Mouse (Mus musculus) erythroblast, embryonic 14.5 days (primary cell): Measurements from ENCODE around the gene Anp32a. TPM values are rescaled to one million over a fixed set of nuclear protein-coding genes. Genes with fewer than 3 reads are reported as not detected.

Experiments used
- H3K27me3 ChIP-seq: 2 replicates; pipeline ENCODE4 v1.6.1; 2012; ENCODE audit warnings: inconsistent platforms; ENCODE audit not compliant: control insufficient read depth
- H3K36me3 ChIP-seq: 2 replicates; pipeline ENCODE4 v1.6.1; 2012; ENCODE audit warnings: mild to moderate bottlenecking, inconsistent platforms; ENCODE audit not compliant: control insufficient read depth
- H3K4me1 ChIP-seq: 2 replicates; pipeline ENCODE4 v1.6.1; 2012; ENCODE audit warnings: inconsistent platforms; ENCODE audit not compliant: control insufficient read depth
- H3K4me3 ChIP-seq: replicated peaks from 2 replicates; pipeline ENCODE3; 2012; ENCODE audit warnings: moderate library complexity, mild to moderate bottlenecking, inconsistent platforms
- H3K9me3 ChIP-seq: 2 replicates; pipeline ENCODE4 v1.6.1; 2012; ENCODE audit warnings: low read length, inconsistent platforms, mixed read lengths; ENCODE audit not compliant: control insufficient read depth
- GATA1 ChIP-seq: IDR thresholded peaks from 2 replicates; pipeline ENCODE4 v1.6.1; 2012; ENCODE audit warnings: low read length, inconsistent platforms, mixed read lengths
- TAL1 ChIP-seq: IDR thresholded peaks from 3 replicates; pipeline ENCODE4 v1.6.1; 2012; ENCODE audit warnings: low read length, inconsistent platforms, mixed read lengths
- polyA plus RNA-seq: library from polyadenylated mRNA; stranded (reverse); fragments of >175 nt; gene quantifications from 2 replicates; pipeline ENCODE4 v1.2.3, GENCODE M21; 2012

Anp32a gene
- polyA plus RNA-seq, 1 experiment = 15.2 TPM

DNA sequence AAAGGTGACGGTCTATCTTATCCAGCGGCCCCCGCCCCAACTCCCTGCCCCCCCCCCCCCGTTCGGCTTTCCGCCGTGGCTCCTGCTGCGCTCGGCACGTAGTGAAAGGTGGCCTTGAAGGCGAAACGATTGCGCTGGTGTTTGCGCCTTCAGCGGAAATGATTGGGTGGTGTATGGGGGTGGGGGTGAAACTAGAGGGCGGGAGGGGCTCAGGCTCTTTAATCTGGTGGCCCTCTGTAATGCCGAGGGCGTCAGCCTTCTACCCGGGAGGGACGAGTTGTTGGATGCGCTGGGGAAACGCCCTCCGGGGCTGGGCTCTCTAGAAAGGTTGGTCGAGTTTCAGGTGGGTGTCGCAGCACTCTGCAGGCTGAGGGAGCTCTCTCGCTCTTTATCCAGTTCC, 3.5 kb downstream of the Anp32a start:
- H3K4me3 ChIP-seq = peak overlapping the region; percentile 93
- H3K9me3 ChIP-seq = no peaks in the 10 kb centered on the region
- H3K4me1 ChIP-seq = peaks cover 75% of the 10 kb centered on the region
- H3K27me3 ChIP-seq = peaks cover 13% of the 10 kb centered on the region
- TF ChIP-seq TAL1 (no peak), GATA1 (no peak)
- H3K36me3 ChIP-seq = peaks cover 19% of the 10 kb centered on the region

- Histone ChIP-seq H3K4me1 (peaks cover 74% of the 10 kb centered on the region), H3K9me3 (no peaks in the 10 kb centered on the region), H3K4me3 (peak overlapping the region; percentile 93), H3K27me3 (peaks cover 8% of the 10 kb centered on the region), H3K36me3 (peaks cover 22% of the 10 kb centered on the region)
- TF ChIP-seq GATA1 = no peak
- no peak for TF ChIP-seq TAL1
Measured at GRCm38 (mm10) chr9:62345081-62345481, 4.0 kb downstream of the Anp32a start.

DNA sequence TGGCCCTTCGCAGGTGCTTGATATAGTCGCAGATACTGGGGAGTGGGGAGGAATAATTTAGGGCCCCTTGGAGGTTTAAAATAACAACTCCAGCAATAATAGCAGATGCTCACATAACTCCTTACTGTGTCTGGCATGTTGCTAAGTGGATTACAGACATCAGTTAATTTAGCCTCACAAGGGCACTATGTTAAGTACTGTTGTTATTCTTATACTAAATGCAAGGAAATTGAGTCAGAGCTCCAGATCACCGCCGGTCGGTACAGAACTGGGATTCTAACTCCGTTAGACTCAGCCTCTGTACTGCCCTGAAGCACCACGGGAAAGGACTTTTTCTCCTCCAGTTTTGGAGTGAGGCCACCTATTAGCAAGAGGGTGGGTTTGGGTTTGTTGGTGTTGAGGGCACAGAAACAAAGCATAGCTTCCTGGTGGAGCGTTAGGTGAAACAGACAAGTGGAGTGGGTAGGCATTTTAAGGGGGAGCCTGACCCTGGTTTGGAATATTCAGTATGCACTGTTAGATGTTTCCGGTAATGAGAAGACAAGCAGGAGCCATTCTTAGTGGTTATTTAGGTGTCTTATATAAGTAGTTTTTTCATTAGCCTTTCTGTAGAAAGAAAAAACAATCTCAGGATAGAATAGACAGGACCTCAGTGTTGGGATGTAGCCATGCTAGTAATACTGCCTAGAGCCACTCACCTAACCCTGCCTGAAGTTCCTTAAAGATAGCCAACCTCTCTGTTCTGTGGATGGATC, 4.7 kb downstream of the Anp32a start:
- Histone ChIP-seq H3K27me3 (peaks cover under 1% of the 10 kb centered on the region), H3K36me3 (peaks cover 25% of the 10 kb centered on the region), H3K9me3 (no peaks in the 10 kb centered on the region), H3K4me3 (no peak overlapping the region), H3K4me1 (peaks cover 69% of the 10 kb centered on the region)
- TF ChIP-seq TAL1 = no peak
- no peak for TF ChIP-seq GATA1

DNA sequence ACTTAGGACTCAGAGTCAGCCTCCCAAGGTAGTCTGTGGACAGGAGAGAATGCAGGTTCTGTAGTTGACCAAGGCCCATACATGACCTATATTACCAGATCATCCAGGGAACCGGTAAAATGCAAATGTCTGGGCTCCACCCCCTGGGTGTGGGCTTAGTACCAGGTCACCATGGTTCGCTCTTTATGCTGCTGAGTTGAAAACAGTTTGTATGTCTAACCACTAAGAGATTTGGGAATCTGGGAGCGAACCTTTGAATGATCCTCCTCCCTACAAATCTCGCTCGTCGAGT, 5.2 kb downstream of the Anp32a start:
- Histone ChIP-seq H3K4me3 (no peak overlapping the region), H3K4me1 (peaks cover 69% of the 10 kb centered on the region), H3K36me3 (peaks cover 25% of the 10 kb centered on the region), H3K9me3 (no peaks in the 10 kb centered on the region), H3K27me3 (no peaks in the 10 kb centered on the region)
- TF ChIP-seq GATA1 = no peak
- no peak for TF ChIP-seq TAL1

DNA sequence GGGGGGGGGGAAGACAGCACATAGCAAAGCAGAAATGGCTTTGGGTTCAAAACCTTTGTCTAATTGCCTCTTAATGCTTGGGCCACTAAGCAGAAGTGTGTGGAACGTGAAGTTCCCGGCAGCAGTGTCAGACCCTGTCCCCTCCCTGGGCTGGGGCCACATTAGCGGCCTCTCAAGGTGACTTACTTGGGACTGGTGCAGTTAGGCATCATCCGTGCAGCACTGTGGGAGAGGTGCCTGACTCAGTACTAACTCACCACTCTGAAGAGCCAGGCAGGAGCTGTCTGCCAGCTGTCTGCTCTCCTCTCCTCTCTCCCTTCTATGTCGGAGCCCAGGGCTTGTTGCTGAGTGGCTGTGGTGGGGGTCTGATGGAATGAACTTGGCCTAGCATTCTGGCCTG, 6.1 kb downstream of the Anp32a start:
- H3K36me3 ChIP-seq = peaks cover 30% of the 10 kb centered on the region
- H3K4me1 ChIP-seq = peaks cover 69% of the 10 kb centered on the region
- H3K27me3 ChIP-seq = no peaks in the 10 kb centered on the region
- no peaks in the 10 kb centered on the region for H3K9me3 ChIP-seq
- TF ChIP-seq TAL1 (no peak), GATA1 (no peak)
- H3K4me3 ChIP-seq = no peak overlapping the region

DNA sequence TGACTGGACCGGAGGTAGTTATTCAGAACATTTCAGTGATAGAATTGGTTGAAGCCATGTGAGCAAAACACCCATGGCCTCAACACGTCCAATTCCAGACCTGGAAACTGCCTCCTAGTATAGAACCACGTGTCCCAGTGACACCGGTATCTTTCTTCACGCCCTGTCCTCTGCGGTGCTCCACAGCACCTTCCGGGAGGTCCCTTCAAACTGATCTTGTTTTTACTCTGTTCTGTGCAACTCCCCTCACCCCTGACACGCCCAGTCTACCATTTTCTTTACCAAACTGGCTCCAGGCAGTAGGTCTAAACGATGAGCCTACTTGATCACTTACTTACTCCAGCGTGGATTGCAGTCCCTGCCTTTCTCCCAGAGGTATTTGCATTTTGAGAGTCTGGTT, 7.0 kb downstream of the Anp32a start:
- no peaks in the 10 kb centered on the region for H3K9me3 ChIP-seq
- TF ChIP-seq GATA1 = no peak
- TF ChIP-seq TAL1 = no peak
- H3K4me3 ChIP-seq = no peak overlapping the region
- no peaks in the 10 kb centered on the region for H3K27me3 ChIP-seq
- H3K4me1 ChIP-seq = peaks cover 64% of the 10 kb centered on the region
- H3K36me3 ChIP-seq = peaks cover 32% of the 10 kb centered on the region

DNA sequence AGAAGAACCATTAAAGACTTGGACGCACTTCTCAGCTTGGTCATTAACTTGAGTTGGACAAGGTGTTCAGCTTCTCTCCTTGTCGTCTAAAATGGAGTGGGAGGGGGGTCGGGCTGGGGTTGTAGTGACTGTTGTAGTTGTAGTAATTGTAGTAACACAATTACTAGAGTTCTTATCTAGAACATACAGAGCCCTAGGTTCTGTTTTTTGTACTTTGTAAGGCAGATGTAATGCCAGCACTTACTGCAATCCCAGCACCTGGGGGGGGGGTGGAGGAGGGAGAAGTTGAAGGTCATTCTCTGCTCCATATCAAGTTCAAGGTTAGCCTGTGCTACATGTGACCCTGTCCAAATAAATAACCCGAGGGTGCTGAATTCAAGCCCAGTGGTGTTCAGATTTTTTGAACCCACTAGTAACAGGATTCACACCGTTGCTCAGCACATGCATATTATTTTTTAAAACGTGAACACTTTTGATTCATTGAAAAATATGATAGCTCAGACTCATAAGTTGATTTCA, 7.4 kb downstream of the Anp32a start:
- Histone ChIP-seq H3K9me3 (no peaks in the 10 kb centered on the region), H3K4me3 (no peak overlapping the region), H3K36me3 (peaks cover 34% of the 10 kb centered on the region), H3K4me1 (peaks cover 65% of the 10 kb centered on the region), H3K27me3 (no peaks in the 10 kb centered on the region)
- TF ChIP-seq TAL1 (no peak), GATA1 (no peak)

GRCm38 (mm10) chr9:62349250-62349649, 8.2 kb downstream of the Anp32a start:
- Histone ChIP-seq H3K36me3 (peaks cover 34% of the 10 kb centered on the region), H3K4me1 (peaks cover 67% of the 10 kb centered on the region), H3K9me3 (no peaks in the 10 kb centered on the region), H3K4me3 (no peak overlapping the region), H3K27me3 (no peaks in the 10 kb centered on the region)
- TF ChIP-seq GATA1 = no peak
- TF ChIP-seq TAL1 = no peak

- peaks cover 45% of the 10 kb centered on the region for H3K36me3 ChIP-seq
- TF ChIP-seq GATA1 (no peak), TAL1 (no peak)
- no peaks in the 10 kb centered on the region for H3K27me3 ChIP-seq
- no peaks in the 10 kb centered on the region for H3K9me3 ChIP-seq
- peaks cover 66% of the 10 kb centered on the region for H3K4me1 ChIP-seq
- H3K4me3 ChIP-seq = no peak overlapping the region
Measured at GRCm38 (mm10) chr9:62350721-62351120, 9.6 kb downstream of the Anp32a start.

GRCm38 (mm10) chr9:62351200-62351599, 10.1 kb downstream of the Anp32a start:
- peaks cover 64% of the 10 kb centered on the region for H3K4me1 ChIP-seq
- TF ChIP-seq TAL1 (no peak), GATA1 (no peak)
- H3K36me3 ChIP-seq = peaks cover 50% of the 10 kb centered on the region

More at GRCm38 (mm10) chr9:62351200-62351599, 10.1 kb downstream of the Anp32a start:
- Histone ChIP-seq H3K4me3 (no peak overlapping the region), H3K27me3 (no peaks in the 10 kb centered on the region), H3K9me3 (no peaks in the 10 kb centered on the region)
